Mouse (Mus musculus) testis, postnatal 10 days (tissue): ENCODE data around the gene Acsl6.
A peak's percentile ranks its signal among the peaks of the same experiment; 100 is the strongest.
"Not testable (repeated sequence)": the region's sequence is repeated elsewhere in the genome, so short reads cannot be mapped to it uniquely, and the experiment has no call there.

Experiments used
- DNase-seq: peaks from one replicate; pipeline ENCODE4 v3.0.0; 2021; ENCODE audit warnings: low spot score

Acsl6 gene

DNA sequence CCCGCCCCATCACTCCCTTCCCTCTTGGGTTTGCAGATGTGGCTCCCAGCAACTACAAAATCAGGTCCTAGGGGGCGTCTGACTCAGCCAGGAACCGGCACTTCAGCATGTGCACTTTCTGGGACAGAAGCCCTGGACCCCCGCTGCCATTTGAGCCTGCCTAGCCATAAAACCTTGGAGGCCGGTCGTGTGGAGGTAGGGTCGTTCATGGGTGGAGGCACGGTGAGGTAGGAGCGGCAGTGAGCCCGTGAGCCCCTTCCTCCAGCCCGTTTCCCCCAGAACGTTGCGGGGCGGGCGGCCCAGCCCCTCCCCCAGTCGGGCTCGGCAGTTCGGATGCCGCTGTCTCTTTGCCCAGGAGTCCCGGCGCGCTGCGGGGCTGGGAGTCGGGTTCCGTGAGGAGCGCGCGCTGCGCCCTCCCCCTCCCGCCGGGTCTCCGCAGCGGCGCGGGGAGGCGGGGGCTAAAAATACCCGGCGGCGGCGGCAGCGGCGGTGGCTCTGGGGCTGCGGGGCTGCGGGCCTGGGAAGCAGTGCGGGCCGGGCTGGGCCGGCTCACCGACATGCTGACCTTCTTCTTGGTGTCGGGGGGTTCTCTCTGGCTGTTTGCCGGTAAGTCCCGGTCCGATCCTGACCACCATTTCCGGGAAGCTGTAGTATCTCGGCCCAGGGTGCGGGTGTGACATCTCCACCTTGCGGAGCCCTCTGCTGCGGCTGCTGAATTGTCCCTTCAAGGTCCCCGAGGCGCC is at the start of gene Acsl6:
TSS of gene Acsl6 (plus strand) at position 71 of the 743 bp plus-strand sequence.
- no peak for DNase-seq

DNA sequence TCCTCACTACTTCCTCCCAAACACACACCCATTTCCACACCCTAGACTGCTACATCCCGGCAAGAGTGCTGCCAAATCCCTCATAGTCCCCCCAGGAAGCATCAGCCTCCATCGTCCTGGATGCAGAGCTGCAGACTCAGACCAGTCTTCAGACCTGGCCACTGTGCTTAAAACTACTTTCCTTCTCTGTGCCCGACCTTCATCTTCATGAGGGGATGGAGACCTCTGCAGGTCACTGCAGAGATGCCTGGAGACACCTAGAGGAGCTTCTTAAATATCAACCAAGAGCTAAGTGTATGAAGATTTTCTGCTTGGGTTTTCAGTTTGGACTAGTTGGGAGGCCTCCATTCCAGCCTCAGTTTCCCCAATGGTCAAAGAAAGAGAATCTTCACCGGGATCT is 49.5 kb upstream of the Acsl6 start:
- DNase-seq = no peak

DNA sequence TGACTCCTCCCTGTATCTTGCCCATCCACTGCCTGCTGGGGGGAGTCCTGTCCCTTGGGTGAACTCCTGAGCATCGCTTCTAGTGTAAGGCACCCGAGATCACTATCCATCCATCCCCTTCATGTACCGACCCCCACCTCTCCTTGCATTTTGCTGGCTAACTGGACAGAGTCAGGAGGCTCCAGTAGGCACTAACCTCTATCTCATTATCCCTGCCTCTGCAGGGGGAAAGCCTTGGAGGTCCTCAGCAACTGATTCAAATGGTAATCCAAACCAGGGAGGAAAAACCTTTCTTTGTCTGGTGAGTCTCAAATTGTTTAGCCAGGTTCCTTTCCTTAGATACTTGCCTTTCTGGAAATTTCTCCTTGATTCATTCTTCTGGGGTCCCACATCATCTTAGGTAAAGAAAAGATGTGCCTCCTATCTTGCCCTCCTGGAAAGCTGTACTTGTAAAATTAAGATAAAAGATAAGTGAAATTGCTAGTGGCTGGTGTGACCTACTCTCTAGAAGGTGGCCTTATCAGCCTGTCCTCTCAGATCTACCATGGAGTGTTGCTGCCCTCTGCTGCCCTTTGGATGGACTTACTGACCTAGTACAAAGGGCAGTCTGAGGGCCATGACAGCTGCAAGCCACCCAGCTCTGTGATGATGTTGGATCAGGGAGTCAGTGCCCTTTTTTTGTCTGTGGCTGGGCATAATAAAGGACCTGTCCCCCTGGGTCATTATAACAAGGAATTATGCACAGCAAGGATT is 46.8 kb upstream of the Acsl6 start:
- peak; percentile 71 for DNase-seq

DNA sequence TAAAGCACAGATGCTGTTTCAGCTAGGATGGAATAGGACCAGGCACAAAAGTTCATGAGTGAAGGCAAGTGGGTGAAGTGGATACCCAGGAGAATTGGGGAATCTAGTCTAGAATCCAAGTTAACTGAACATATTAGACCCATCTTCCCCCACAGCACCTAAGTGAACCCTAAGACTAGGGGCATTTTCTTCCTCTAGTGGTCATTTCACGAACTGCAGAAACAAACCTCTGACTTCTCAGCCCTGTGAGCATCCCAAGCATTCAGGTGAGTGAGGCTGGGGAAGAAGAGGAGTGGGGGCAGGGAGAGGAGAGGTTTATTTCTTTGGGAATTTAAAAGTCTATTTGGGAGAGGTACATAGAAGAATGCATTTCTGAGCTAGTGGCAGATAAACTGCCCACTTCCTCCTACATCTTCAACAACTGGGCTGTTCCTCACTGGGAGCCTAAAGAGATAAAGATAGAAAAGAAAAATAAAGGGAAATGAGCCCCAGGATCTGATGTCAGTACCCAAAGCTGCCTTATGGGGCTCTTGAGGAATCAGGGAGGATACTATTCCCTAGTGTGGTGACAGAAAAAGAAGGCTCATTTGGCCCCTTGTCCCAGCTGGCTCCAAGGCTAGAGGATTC is 40.1 kb upstream of the Acsl6 start:
- DNase-seq = no peak

DNA sequence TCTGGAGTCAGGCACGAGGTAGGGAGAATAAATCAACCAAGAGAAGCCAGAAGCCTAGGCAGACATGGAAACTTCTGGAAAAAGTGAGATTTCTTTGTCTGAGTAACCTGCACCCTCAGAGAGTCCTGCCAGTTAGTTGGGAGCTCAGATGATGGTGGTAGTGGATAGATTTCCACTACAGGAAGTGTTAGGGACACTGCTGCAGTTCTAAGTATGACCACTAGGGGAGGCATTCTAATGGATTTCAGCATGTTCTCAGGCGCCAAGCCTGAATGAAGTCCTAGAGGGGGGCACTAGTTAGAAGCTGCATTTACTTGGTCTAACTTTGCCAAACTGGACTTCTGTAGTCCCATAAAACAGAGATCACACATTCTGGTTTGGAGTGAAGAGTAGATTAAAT is 39.1 kb upstream of the Acsl6 start:
- peak; percentile 72 for DNase-seq

DNA sequence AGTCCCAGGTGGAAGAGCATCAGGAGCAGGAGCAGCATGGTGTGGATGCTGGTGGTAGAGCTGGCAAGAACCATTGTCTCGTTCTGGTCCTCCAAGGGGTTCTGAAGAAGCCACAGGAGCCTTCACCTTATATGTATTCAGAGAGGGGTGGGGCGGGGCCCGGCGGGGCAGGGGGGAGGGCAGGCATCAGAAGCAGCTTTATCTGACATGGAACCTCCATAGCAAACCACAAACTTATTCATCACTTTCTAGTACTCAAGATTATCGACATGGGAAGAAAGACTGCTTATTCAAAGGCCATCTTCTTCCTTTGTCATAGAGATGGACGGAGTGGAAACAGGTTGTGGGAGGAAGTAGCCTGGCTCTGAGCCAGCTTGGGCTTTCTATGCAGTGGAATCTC is 36.4 kb upstream of the Acsl6 start, which contains the start of gene Il3:
TSS of gene Il3 (minus strand) at position 101 of the 400 bp plus-strand sequence.
- DNase-seq = no peak

DNA sequence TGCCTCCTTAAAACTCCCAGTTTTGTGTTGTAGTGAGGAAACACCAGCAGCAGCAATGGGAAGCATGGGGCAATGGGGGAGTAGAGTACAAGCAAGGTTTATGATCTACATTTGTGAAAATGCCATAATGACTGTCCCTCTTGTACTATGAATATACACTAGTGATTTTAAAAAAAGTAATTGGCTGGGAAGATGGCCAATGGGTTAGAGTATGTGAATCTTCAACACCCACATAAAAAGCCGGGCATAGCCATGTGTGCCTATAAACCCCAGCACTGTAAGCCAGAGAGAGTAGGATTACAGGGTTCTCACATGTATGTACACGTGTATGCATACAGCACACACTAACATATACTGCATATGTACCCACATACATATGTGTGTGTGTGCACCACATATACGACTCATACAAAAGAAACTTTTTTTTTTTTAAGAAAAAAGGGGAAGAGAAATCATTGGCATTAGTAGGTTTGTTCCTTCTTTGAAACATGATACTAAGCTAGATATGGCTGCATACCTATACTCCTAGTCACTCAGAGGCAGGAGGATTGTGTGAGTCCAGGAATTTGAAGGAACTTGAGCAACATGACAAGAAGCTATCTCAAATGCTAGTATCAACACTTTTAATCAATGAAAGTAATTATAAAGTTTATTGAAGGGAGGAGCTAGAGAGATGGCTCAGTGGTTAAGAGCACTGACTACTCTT is 34.3 kb upstream of the Acsl6 start:
- DNase-seq = no peak

DNA sequence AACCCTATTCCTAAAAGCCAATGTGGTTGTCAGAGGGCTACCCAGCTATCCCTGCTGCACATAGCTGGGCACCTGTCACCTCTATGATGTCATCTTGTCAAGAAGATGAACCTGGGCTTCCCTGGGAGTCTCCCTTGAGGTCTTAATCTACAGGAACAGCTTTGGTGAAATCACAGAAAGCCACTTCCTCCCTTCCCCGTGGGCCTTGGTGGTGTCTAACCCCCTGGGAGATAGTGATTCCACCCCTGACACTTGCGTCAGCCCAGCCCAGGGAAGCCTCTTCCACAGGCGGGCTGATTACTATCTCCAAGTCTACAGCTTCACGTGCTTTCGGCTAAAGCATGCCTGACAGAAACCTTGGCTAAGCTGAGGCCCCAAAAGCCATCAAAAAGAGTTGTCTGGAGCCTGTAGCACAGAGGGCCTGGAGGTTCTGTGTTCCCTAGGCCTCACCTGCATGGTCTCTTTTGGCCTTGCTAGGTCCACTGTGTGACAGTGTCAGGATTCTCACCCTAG is 32.1 kb upstream of the Acsl6 start:
- no peak for DNase-seq

DNA sequence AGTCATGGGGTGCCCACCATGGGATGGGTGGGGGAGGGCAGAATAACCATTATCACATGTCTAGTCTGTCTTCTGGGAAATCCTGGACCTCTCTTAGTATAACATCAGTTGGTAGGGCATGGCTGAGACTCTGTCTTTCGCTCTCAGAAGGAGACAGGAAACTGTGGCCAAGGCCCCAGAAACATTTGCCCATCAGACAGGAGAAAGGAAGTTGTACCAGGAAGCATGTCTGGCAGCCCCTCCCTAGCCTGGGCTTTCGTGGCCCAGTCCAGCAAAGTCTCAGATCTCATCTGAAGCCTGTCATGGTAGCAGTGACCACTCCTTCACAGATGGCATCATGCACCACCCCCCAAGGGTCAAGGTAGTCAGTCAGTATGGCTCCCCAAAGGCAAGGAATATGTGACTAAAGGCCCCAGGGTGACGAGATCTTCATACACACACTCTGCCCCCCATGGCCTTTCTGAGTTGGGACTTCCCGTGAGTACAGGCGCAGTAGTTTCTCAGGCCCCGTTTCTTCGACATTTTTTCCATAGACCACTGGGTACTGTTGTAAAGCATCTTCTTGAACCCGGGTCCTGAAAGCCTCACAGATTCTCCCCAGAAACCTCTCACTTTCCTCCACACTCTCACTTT is 15.7 kb upstream of the Acsl6 start:
- DNase-seq = no peak

DNA sequence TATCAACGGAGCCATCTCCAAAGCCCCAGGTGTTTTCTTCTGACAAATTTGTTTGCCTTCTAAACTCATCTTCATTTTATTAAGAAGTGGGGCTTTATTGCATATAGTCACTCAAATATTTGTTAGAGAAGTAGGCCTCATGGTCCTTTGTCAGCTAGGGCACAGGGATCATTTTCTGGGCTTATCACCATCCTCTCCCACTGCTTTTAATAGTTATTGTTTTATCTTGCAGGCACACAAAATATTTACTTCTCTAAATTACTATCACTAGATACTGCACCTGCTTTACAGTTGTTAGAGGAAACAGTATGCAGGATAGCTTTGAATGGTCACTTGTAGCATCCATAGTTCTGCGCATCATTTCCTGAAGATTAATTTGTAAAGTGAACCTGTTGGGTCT is 11.4 kb upstream of the Acsl6 start:
- no peak for DNase-seq

DNA sequence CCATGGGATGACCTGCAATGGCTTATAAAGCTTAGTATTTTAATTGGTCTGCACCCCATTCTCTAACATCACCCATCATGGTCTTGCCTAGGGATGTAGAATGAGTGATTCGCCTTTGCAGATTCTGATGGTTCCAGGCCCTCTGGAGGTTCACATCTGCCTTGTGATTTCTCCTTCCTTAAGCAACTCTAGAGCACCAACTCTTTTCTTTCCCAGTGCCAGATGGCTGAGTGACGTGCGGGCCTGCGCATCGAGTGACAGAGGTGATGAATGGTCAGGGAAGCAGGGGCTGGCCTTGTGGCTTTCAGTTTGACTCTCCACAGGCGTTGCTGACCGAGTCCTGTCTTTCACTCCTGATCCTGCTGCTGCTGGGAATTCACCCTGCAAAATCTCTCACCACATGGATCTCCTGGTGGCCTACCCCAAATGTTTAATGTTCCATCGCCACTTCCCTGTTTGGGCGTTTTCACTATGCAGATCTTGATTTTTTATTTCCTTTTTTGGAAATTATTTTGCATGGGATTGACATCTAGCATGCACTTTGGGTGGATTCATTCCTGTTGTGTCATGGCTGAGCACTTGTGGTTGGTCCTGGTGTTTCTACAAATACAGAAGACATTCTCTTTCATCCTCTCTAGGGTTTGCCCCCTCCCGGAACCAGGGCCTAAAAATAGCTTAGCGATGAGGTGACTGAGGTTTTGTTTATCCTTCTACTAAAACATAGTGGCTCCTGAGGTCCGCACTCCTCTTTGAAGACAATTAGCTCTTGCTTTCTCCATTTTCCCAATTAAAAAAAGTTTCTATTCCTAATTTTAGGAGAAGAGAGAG is 9.4 kb upstream of the Acsl6 start:
- no peak for DNase-seq

DNA sequence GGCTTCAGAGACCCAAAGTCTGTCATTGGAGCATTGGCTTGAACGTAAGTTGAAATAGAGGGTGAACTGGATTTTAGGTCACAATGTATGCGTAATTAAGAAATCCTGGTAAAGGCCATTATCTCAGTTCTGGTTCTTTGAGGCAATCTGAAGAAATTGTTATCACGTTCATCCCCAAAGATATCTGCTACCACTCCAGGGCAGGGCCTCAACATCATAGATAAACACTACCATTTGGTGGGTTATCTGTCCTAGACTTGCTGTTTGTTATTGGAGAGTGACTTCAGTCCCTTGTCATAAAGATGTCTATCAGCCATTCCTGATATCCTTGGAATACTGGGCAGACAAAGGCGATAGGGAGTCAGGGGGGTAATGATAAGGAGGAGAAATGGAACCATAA is 7.6 kb upstream of the Acsl6 start:
- no peak for DNase-seq

DNA sequence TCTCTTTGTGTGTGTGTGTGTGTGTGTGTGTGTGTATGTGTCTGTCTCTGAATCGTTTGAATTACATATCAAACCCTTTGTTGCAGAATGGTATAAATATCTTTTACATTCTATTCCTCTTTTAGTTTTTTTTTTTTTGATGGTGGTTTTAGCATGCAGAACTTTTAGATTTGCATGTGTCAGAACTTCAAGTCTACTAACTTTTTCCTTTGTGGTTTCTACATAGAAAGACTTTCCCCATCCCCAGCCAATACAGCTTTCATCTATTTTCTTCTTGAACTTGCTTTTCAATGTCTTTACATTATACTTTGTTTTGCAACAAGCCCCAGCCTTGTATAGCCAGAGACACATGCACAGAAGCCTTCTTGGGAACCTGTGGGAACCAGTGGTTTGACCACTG is 6.9 kb upstream of the Acsl6 start:
- no peak for DNase-seq

DNA sequence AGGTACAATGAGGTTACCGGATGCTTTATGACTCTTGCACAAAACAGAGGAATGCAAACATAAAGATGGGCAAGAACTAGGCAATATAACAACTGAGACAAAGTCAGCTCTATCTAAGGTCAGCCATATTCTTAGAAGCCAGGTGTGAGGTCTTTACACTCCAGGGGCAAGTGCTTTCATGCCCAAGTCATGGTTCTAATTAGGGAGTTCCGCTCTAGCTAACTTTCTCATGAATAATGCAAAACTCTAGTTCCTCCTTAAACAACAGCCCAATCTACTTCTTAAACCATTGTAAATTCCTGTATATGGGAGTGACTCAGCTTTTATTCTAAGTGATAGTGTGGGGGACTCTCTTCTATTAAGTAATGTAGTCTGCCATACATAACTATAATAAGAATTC is 6.1 kb upstream of the Acsl6 start:
- not testable (repeated sequence) for DNase-seq

DNA sequence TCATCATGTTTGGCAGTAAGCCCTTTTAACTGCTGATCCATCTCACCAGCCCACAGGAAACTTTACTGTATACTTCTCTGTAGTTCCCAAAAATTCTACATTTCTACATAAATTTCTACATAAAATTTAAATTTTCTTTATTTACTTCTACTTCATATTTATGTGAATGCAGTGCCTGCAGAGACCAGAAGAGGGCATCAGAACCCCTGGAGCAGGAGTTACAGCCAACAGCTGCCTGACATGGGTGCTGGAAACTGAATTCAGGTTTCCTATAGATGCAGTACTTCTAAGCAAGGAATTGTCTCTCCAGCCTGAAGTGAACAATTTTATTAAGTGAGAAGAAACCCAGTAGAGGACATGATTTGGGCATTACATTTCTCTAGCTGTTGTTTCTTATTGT is 4.8 kb upstream of the Acsl6 start:
- DNase-seq = no peak

DNA sequence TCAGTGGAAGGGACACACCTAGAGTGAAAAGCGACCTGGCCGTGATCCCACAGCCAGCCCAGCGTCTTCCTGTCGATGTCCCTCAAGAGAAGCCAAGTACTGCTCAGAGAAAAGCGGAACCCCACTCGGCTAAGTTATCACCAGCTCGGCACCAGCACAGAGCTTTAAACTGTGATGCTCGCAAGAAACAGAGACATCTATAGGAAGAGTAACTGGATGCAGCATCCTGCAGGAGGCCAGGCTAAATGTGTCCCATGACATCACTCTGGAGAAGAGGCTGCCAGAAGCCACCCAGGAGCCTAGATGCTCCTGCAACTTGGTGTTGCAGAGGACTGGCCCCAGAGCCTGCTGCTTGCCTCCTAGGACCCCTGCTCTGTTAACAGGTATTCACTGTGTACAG is 1.6 kb upstream of the Acsl6 start:
- DNase-seq = no peak

DNA sequence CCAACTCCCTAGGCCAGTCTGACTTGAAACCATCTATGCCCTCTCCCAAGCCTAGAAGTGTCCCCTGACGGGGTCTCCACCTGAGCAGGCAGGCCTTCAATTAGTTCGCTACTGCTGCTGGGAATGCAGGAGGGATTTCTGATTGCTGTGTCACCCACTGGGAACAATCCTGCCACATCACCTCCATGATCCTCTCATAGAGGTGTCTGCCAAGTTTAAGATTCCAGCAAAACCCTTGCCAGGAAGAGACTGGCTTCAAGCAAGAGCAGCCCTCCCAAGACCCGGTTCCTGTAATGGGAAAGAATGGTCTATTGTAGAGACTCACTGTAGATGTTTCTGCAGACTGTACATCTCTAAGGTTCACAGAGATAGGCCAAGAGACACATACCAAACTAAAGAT is 992 bp upstream of the Acsl6 start:
- DNase-seq = no peak

DNA sequence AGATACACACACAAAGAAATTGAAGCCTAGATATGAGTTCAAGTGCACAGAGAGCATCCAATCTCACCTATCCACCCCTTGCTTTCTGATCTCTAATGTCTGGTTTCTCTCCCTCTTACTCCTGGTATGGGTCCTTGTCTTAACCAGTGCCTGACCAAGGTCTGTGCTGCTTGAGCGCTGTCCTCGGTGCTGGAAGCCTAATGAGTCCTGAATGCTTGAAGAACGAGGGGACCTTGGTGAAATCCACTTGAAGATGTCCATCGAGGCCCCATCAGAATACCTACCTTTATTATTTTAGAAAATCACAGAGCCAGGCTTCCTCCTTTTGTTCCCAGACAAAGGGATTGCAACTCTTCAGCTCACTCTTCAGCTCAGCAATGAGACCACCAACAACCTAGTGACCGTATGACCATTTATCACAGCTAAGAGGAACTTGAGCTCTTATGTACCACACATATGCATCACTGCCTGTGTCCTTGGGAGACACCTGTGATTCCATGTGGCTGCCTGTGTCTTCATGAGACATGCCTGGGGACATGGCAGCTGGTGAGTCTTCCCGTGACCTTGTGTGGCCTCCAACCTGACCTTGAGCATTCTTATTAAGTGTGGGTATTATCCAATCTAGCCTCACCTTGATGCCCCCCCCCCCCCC is 396 bp upstream of the Acsl6 start:
- peak; percentile 68 for DNase-seq

DNA sequence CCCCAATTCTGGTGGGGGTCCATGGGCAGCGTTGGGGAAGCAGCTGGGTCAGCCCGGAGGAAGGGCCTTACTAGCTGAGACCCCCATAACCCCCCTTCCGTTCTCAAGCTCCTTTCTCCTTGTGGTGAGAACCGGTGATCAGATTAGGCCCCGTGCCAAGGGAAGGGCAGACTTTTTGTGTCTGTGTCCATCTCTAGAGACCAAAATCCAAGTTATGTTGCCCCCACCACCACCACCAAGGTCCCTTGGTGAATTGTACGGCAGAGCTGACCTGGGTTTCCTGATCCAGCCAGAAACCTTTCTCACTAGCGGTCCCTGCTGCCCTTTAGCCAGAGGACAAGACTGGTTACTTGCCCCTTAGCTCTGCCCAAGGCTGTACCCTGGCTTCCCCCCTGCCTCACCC is 874 bp downstream of the Acsl6 start:
- DNase-seq = no peak

DNA sequence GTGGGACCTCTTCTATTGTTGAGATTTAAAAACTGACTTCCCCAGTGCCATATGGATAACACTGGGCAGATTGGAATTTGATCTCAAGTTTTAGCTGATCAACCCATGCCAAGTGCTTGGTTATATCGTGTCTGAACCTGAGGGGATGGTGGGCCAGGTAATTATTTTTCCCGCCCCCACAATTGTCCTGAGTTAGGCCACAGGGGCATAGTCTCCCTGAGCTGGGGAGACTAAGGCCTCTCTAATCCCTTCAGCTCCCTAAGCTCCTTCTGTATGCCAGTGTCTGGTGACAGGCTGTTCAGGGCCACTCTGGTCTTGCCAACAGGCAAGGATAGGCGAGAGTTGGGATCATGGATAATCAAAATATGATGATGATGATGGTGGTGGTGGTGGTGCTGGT is 1.7 kb downstream of the Acsl6 start:
- DNase-seq = no peak
